Mouse (Mus musculus) testis, adult 2 months (tissue): ENCODE results near the gene Tbrg4. TPM values are rescaled to one million over a fixed set of nuclear protein-coding genes. Genes with fewer than 3 reads are reported as not detected.

Experiments used
- H3K27ac ChIP-seq: fragments of 200-500 bp; 2 replicates; pipeline ENCODE4 v1.5.1; 2012; ENCODE audit warnings: low read depth, low read length; ENCODE audit not compliant: control insufficient read depth, insufficient read depth
- H3K27me3 ChIP-seq: fragments of 200-500 bp; 2 replicates; pipeline ENCODE4 v1.6.1; 2012; ENCODE audit warnings: mild to moderate bottlenecking, low read length, moderate library complexity; ENCODE audit not compliant: control insufficient read depth, insufficient read depth
- H3K36me3 ChIP-seq: fragments of 200-500 bp; 2 replicates; pipeline ENCODE4 v1.6.1; 2012; ENCODE audit warnings: mild to moderate bottlenecking, low read length; ENCODE audit not compliant: control insufficient read depth, insufficient read depth
- H3K4me1 ChIP-seq: fragments of 200-500 bp; 2 replicates; pipeline ENCODE4 v1.6.1; 2012; ENCODE audit warnings: low read length; ENCODE audit not compliant: control insufficient read depth, insufficient read depth
- H3K4me3 ChIP-seq: fragments of 200-500 bp; 2 replicates; pipeline ENCODE4 v1.5.1; 2012; ENCODE audit warnings: low read depth, mild to moderate bottlenecking, low read length, moderate library complexity, mixed read lengths; ENCODE audit not compliant: control insufficient read depth
- CTCF ChIP-seq: fragments of 200-500 bp; IDR thresholded peaks from 2 replicates; pipeline ENCODE4 v1.5.1; 2012; ENCODE audit warnings: low read depth, mild to moderate bottlenecking, inconsistent platforms, low read length, moderate library complexity; ENCODE audit not compliant: control insufficient read depth, insufficient read depth, insufficient replicate concordance
- POLR2A ChIP-seq: fragments of 200-500 bp; IDR thresholded peaks from 2 replicates; pipeline ENCODE4 v1.6.1; 2012; ENCODE audit warnings: low read depth, mild to moderate bottlenecking, inconsistent platforms, low read length, moderate library complexity; ENCODE audit not compliant: control insufficient read depth
- polyA plus RNA-seq: library from polyadenylated mRNA; depleted of rRNA; stranded (reverse); fragments of >200 nt; gene quantifications from 2 replicates; pipeline ENCODE4 v1.2.3, GENCODE M21; 2012; rRNA removed

The Tbrg4 gene
- polyA plus RNA-seq, 1 experiment = 57.1 TPM

DNA sequence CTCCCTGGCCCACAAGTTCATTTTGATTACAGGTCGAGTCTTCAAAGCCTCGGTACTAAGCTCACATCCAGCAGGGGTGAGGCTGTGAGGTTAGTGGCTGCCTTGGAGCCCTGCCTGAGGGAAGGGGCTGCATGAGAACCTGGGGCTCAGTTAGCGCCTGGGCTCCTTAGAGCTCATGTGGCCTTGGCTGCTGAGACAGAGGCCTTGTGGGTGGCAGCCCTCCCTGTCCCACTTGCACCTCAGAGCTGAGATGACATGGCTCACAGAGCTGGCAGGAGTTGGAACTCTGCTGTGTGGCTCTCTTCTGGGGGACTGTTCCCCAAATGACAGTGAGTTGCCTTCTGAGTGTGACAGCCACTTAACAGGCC, 56.5 kb downstream of the Tbrg4 start:
- Histone ChIP-seq H3K36me3 (no peaks in the 10 kb centered on the region), H3K4me3 (no peak overlapping the region), H3K27ac (no peak overlapping the region), H3K27me3 (no peaks in the 10 kb centered on the region), H3K4me1 (no peaks in the 10 kb centered on the region; the same call in 1 of the 2 replicates)
- no peak for TF ChIP-seq POLR2A
- TF ChIP-seq CTCF = no peak

DNA sequence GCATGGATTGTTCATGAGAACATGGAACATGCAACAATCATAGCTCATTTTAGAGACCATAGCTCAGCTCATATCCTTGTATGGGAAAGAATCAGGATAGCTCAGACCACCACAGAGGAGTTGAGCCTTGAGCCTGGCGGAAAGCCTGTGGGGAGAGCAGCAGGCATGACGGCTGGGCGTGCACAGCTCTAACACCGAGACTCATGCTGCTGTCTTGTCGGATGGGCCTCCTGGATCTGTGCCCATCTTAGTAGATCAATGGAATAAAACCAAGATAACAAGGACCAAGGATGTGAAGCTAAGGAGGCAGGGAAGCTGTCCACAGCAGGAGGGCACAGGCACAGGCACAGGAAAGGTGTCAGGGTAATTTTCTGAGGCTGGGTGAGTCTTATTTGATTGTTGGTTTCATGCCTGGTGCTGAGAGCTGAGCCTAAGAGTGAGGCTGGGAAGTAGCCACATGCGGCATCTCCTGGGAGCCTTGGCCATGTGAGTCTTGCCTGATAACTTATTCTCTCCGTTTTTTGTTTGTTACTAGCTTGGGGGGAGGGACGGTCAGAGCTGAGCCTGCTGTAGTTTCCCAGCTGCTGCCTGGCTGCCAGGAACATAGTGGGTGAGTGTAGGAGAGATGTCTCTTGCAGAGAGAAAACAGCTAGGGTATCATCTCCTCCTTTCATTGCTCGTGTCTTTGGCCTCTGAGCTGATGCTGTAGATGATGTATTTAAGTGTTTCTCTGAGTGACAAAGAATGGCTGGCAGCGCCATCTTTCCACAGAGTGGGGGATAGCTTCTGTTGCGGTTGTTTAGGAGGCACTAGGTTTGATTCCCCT, 57.1 kb downstream of the Tbrg4 start:
- H3K4me3 ChIP-seq = no peak overlapping the region
- H3K4me1 ChIP-seq = no peaks in the 10 kb centered on the region; the same call in 1 of the 2 replicates
- no peaks in the 10 kb centered on the region for H3K27me3 ChIP-seq
- TF ChIP-seq CTCF (no peak), POLR2A (no peak)
- H3K27ac ChIP-seq = no peak overlapping the region
- no peaks in the 10 kb centered on the region for H3K36me3 ChIP-seq

DNA sequence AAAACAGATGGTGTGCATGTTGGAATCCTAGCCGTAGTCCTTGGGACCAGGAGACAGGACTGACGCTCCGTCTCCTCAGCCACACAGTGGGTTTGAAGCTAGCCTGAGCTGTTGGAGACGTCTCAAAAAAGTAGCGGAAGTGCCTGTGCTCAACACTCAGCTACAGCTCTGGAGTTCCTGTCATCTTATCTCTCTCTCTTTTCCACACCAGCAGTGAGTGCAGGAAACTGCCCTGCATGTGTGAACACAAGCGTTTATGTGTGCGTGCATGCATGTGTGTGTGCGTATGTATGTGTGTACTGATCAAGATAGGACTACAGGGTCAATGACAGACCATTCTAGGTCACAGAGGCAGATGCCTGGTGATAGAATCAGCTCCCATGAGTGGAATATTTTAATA, 57.9 kb downstream of the Tbrg4 start:
- H3K36me3 ChIP-seq = no peaks in the 10 kb centered on the region
- H3K27ac ChIP-seq = no peak overlapping the region

DNA sequence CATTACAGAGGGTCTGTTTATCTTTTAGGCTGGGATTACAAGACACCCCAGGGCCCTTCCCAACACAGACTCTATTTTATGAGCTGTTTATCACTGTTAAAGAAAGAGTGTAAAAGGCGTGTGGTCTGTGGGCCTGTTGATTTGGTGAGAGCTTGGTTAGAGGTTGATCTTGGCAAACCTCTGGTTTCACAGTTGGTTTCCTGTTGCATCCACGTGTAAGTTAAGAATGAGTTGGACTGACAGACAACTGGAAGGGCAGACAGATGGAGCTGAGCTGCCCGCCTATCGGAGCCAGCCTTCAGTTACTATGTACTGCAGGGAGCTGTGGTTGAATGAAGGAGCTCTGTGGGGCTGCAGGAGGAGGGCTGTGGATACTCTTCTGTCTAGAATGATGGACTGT, 59.4 kb downstream of the Tbrg4 start:
- no peak overlapping the region for H3K4me3 ChIP-seq
- H3K27ac ChIP-seq = no peak overlapping the region
- TF ChIP-seq POLR2A (no peak), CTCF (no peak)
- H3K27me3 ChIP-seq = no peaks in the 10 kb centered on the region
- H3K4me1 ChIP-seq = no peaks in the 10 kb centered on the region; the same call in 1 of the 2 replicates
- H3K36me3 ChIP-seq = no peaks in the 10 kb centered on the region

More for the DNA sequence above, 57.9 kb downstream of the Tbrg4 start:
- Histone ChIP-seq H3K4me1 (no peaks in the 10 kb centered on the region; the same call in 1 of the 2 replicates), H3K4me3 (no peak overlapping the region), H3K27me3 (no peaks in the 10 kb centered on the region)
- no peak for TF ChIP-seq POLR2A
- TF ChIP-seq CTCF = no peak

Other genes with a start within 250 kb of the Tbrg4 start
- 159 and 160 TPM in 2 replicates for gene Zmiz2, start 237.0 kb downstream of the Tbrg4 start, polyA plus RNA-seq
- gene Ppia, start 210.6 kb downstream of the Tbrg4 start, polyA plus RNA-seq = 609 and 709 TPM in 2 replicates
- 26.2 and 30.5 TPM in 2 replicates for gene H2afv, start 181.6 kb downstream of the Tbrg4 start, polyA plus RNA-seq
- gene Purb, start 150.2 kb downstream of the Tbrg4 start, polyA plus RNA-seq = 5.6 and 6.0 TPM in 2 replicates
- 0.31 and 0.46 TPM in 2 replicates for gene Myo1g, start 105.1 kb downstream of the Tbrg4 start, polyA plus RNA-seq
- 21.1 and 22.5 TPM in 2 replicates for gene Ccm2, start 79.2 kb downstream of the Tbrg4 start, polyA plus RNA-seq
- 1.0 and 1.4 TPM in 2 replicates for gene Nacad, start 20.0 kb downstream of the Tbrg4 start, polyA plus RNA-seq
- gene Wap, start 12.6 kb upstream of the Tbrg4 start, polyA plus RNA-seq = 0.32 TPM in 1 of 2 replicates, not detected in the other
- gene Ramp3, start 32.5 kb upstream of the Tbrg4 start, polyA plus RNA-seq = 11.2 and 15.2 TPM in 2 replicates
- gene Gm11983, start 211.6 kb upstream of the Tbrg4 start, polyA plus RNA-seq = not detected in 2 replicates